Mouse (Mus musculus) liver, embryonic 14.5 days (tissue): ENCODE measurements around the gene Fbxo48. TPM values are rescaled to one million over a fixed set of nuclear protein-coding genes. Genes with fewer than 3 reads are reported as not detected.

Source experiments
- ATAC-seq: fragments of 200-750 bp; cut with Nextera tagmentation; 2 replicates; pipeline ENCODE4 v1.8.0; 2017; ENCODE audit warnings: moderate number of reproducible peaks, mild to moderate bottlenecking, moderate library complexity; ENCODE audit not compliant: insufficient read depth
- DNase-seq, 3 experiments: peaks; one replicate each; pipeline ENCODE4 v3.0.0-alpha.2; 2012 to 2013; ENCODE audit warnings: low read depth in 3 of 3, low spot score in 3 of 3
- H3K27ac ChIP-seq: fragments of 300-500 bp; sonication (generic); 2 replicates; pipeline ENCODE4 v1.5.1; 2014; ENCODE audit warnings: moderate library complexity, mild to moderate bottlenecking, control low read depth, inconsistent platforms
- H3K27me3 ChIP-seq: fragments of 300-500 bp; sonication (generic); 2 replicates; pipeline ENCODE4 v1.6.1; 2014; ENCODE audit warnings: mild to moderate bottlenecking, low read length, moderate library complexity; ENCODE audit not compliant: control insufficient read depth, insufficient read depth
- H3K36me3 ChIP-seq: fragments of 300-500 bp; sonication (generic); replicated peaks from 2 replicates; pipeline ENCODE4 v1.6.1; 2014; ENCODE audit warnings: low read depth; ENCODE audit not compliant: control insufficient read depth, insufficient read depth
- H3K4me1 ChIP-seq, 2 experiments: fragments of 200-500 bp in 1 of 2; fragments of 300-500 bp in 1 of 2; sonication (generic) in 1 of 2; replicated peaks; 2 replicates each; pipeline ENCODE4 v1.6.1; 2012 to 2014; ENCODE audit warnings: antibody characterized with exemption in 1 of 2, inconsistent platforms in 1 of 2, low read length in 1 of 2; ENCODE audit not compliant: control insufficient read depth in 2 of 2, insufficient read depth in 2 of 2
- H3K4me2 ChIP-seq: fragments of 300-500 bp; sonication (generic); 2 replicates; pipeline ENCODE4 v1.6.1; 2014; ENCODE audit warnings: low read depth, mild to moderate bottlenecking, control low read depth, moderate library complexity
- H3K4me3 ChIP-seq, 2 experiments: fragments of 200-500 bp in 1 of 2; fragments of 300-500 bp in 1 of 2; sonication (generic) in 1 of 2; 2 replicates each; pipeline ENCODE4 v1.5.1; 2012 to 2014; ENCODE audit warnings: low read depth in 2 of 2, low read length in 2 of 2, mild to moderate bottlenecking in 2 of 2, control low read depth in 1 of 2, inconsistent platforms in 1 of 2, moderate library complexity in 1 of 2; ENCODE audit not compliant: insufficient read depth in 1 of 2
- H3K9ac ChIP-seq: fragments of 300-500 bp; sonication (generic); replicated peaks from 2 replicates; pipeline ENCODE4 v1.6.1; 2014; ENCODE audit warnings: mild to moderate bottlenecking, control low read depth, moderate library complexity
- H3K9me3 ChIP-seq: fragments of 300-500 bp; sonication (generic); 2 replicates; pipeline ENCODE4 v1.6.1; 2016; ENCODE audit warnings: low read length, mixed read lengths; ENCODE audit not compliant: control insufficient read depth
- CTCF ChIP-seq: IDR thresholded peaks from 2 replicates; pipeline ENCODE4 v1.5.1; 2016; ENCODE audit warnings: antibody characterized with exemption, low read depth, control low read depth
- EP300 ChIP-seq: IDR thresholded peaks from 2 replicates; pipeline ENCODE4 v1.6.1; 2016; ENCODE audit warnings: antibody characterized with exemption, low read depth
- WGBS: fragments of 180-500 bp; shearing (Covaris S2); extraction: QIAGEN DNeasy Blood & Tissue Kit; methylation state at CpG from one replicate; pipeline ENCODE4 v1.1.7; 2014; ENCODE audit not compliant: insufficient replicate concordance; 5-methylcytosine and 5-hydroxymethylcytosine counted together
- polyA plus RNA-seq, 2 experiments: library from polyadenylated mRNA; depleted of rRNA in 1 of 2; stranded (reverse) in 1 of 2; unstranded in 1 of 2; fragments of >200 nt; fragmentation: Nextera tagmentation in 1 of 2; extraction: Ambion mirVana in 1 of 2; gene quantifications; 2 replicates each; pipeline versions ENCODE4 v1.2.1 to v1.2.3; 2012 to 2014

The Fbxo48 gene
- polyA plus RNA-seq, 2 experiments = 1.9 to 3.5 TPM

DNA sequence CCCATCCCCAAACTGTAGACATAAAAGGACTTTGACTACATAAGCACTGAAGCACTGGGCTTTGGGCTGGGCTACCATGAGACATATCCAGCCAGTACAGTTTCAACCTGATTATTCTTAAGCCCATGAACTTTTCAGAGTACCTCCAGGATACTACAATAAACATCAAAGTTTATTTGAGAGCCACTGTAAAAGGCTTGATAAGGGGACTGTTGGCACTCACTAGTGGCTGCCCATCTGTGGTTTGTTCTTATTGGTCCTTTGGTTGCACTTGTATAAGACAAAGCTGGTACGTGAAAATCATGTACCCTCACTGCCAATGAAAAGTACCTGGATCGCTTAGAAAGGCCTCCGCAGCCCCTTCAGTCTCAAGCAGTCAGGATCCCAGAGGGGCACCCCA lies 36.4 kb upstream of the Fbxo48 start:
- DNase-seq = no peak
- Histone ChIP-seq H3K36me3 (no peaks in the 10 kb centered on the region), H3K27ac (no peak overlapping the region), H3K9me3 (no peaks in the 10 kb centered on the region), H3K4me3 (no peak overlapping the region), H3K27me3 (no peaks in the 10 kb centered on the region), H3K4me2 (no peak overlapping the region), H3K4me1 (no peaks in the 10 kb centered on the region), H3K9ac (no peak overlapping the region)
- WGBS = 67% methylated on average over 3 of the region's 3 CpGs
- TF ChIP-seq EP300 (no peak), CTCF (no peak)
- no peak for ATAC-seq

DNA sequence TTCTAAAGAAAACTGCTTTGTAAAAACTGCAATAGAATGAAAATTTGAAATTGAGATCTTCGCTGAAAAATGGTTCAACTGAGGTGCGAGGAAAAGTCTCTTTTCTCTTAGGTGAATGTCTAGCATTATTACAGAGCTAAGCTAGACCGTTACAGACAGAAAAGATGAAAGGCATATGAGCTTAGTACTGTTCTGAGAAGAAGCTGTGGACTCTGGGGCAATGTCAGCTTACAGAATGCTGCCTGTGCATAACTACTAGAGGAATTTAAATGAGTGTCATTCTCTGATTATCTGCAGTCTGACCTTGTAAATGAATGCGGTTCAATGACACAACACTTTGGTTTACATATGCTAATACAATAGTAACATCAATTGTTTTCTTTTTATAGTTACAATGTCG lies 35.3 kb upstream of the Fbxo48 start:
- Histone ChIP-seq H3K27ac (no peak overlapping the region), H3K36me3 (no peaks in the 10 kb centered on the region), H3K4me3 (no peak overlapping the region), H3K9me3 (no peaks in the 10 kb centered on the region), H3K9ac (no peak overlapping the region), H3K4me1 (no peaks in the 10 kb centered on the region), H3K4me2 (no peak overlapping the region), H3K27me3 (no peaks in the 10 kb centered on the region)
- TF ChIP-seq EP300 (no peak), CTCF (no peak)
- ATAC-seq = no peak
- WGBS = 72% methylated on average over 5 of the region's 5 CpGs
- no peak for DNase-seq

DNA sequence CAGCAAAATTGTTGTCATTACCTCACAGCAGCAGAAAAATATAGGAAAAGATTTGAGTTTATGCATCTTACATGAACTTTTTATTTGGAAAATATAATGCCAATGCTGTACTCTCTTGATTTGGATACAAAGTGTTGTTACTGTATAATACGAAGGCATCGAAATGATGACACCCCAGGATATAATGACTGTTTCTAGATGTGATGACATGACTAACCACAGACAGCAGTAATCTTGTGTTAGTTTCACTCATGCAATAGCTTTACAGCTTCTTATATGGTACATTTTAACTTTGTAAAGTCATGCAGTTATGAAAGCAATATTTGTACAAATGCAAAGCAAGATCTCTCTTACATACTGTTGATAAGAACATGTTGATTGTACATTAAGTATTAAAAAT lies 33.7 kb upstream of the Fbxo48 start:
- H3K27me3 ChIP-seq = no peaks in the 10 kb centered on the region
- no peak overlapping the region for H3K9ac ChIP-seq
- ATAC-seq (no peak), DNase-seq (no peak)
- no peaks in the 10 kb centered on the region for H3K36me3 ChIP-seq
- H3K4me1 ChIP-seq = no peaks in the 10 kb centered on the region
- WGBS = 80% methylated on average over 2 of the region's 2 CpGs
- H3K4me3 ChIP-seq = no peak overlapping the region
- TF ChIP-seq EP300 (no peak), CTCF (no peak)
- H3K9me3 ChIP-seq = no peaks in the 10 kb centered on the region
- no peak overlapping the region for H3K4me2 ChIP-seq
- no peak overlapping the region for H3K27ac ChIP-seq

DNA sequence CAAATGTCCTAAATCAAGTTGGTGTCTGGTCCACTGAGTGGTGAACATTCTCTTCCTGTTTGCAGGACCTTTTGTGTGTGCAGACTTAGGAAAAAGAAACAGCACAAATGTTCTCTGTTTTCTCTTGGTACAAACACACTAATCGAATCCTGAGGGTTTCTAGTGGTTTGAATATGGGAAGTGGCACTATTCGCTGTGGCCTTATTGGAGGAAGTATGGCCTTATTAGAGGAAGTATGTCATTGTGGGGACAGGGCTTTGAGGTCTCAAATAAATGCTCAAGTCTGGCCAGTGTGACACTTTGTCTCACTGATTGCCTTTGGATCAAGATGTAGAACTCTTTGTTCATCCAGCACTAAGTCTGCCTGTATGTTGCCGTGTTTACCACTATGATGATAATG lies 19.0 kb upstream of the Fbxo48 start:
- DNase-seq = no peak
- Histone ChIP-seq H3K9ac (no peak overlapping the region), H3K27ac (no peak overlapping the region), H3K4me2 (no peak overlapping the region), H3K36me3 (no peaks in the 10 kb centered on the region), H3K9me3 (no peaks in the 10 kb centered on the region), H3K4me1 (no peaks in the 10 kb centered on the region), H3K27me3 (no peaks in the 10 kb centered on the region), H3K4me3 (no peak overlapping the region)
- TF ChIP-seq CTCF = no peak
- TF ChIP-seq EP300 = no peak
- 39% methylated on average over 3 of the region's 3 CpGs for WGBS
- no peak for ATAC-seq

DNA sequence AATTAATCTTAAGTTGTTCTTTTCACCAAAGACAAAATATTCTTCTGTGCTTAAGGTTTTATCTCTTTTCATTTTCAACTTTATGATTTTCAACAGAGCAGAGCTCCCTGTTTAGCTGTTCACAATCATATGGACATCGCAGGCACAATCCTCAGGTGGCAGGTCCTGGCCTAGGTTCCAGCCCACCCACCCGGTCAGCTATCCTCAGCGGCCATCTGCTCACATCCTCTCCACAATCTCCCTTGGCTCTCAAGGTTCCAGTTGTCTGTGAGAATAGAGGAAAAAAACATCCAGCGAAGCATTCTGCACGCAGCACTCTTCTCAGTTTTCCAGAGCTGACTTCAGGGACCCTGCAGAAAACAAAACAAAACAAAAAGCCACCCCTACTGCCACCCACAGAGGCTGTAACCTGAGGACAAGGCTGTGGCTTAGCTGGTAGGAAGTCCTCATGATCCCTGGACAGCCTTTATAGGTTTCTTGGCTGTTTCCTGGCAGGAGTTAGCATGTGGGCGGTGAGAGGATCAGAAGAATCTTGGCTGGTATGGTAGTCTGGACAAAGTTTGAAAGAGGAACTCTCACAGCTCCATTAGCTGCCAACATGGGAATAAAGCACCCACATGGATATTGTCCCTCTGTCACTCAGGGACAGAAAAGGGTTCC lies 15.5 kb upstream of the Fbxo48 start:
- Histone ChIP-seq H3K9me3 (no peaks in the 10 kb centered on the region), H3K9ac (no peak overlapping the region), H3K4me3 (no peak overlapping the region), H3K36me3 (no peaks in the 10 kb centered on the region), H3K27ac (no peak overlapping the region), H3K4me2 (no peak overlapping the region), H3K4me1 (no peaks in the 10 kb centered on the region), H3K27me3 (no peaks in the 10 kb centered on the region)
- ATAC-seq (no peak), DNase-seq (no peak)
- no peak for TF ChIP-seq CTCF
- TF ChIP-seq EP300 = no peak
- 69% methylated on average over 6 of the region's 6 CpGs for WGBS
